Mouse (Mus musculus): ENCODE data around the gene Prm1. TPM values are rescaled to one million over a fixed set of nuclear protein-coding genes. Genes with fewer than 3 reads are reported as not detected.
A peak's percentile ranks its signal among the peaks of the same experiment; 100 is the strongest.

The Prm1 gene
- polyA plus RNA-seq, 1 experiment from 2014 or later = 0.50 TPM

GRCm38 (mm10) chr16:10838487-10839245 lies 33.0 kb upstream of the Prm1 start:
- Histone ChIP-seq H3K4me1 (peaks cover 64% of the 10 kb centered on the region), H3K9ac (no peak overlapping the region), H3K9me3 (no peaks in the 10 kb centered on the region), H3K27ac (peak overlapping the region; percentile 65), H3K4me3 (no peak overlapping the region), H3K27me3 (no peaks in the 10 kb centered on the region), H3K36me3 (no peaks in the 10 kb centered on the region), H3K4me2 (no peak overlapping the region)
- 27% methylated on average over 10 of the region's 10 CpGs for WGBS
- ATAC-seq (ENCODE audit: insufficient number of reproducible peaks, low FRiP score, low TSS enrichment, low read depth) = no peak

GRCm38 (mm10) chr16:10837903-10838302 lies 32.3 kb upstream of the Prm1 start:
- Histone ChIP-seq H3K9me3 (no peaks in the 10 kb centered on the region), H3K36me3 (no peaks in the 10 kb centered on the region), H3K27me3 (no peaks in the 10 kb centered on the region), H3K27ac (peak overlapping the region; percentile 65; the same call in 1 of the 2 replicates), H3K4me3 (no peak overlapping the region), H3K4me1 (peaks cover 59% of the 10 kb centered on the region), H3K4me2 (no peak overlapping the region), H3K9ac (no peak overlapping the region)
- ATAC-seq (ENCODE audit: insufficient number of reproducible peaks, low FRiP score, low TSS enrichment, low read depth) = no peak
- WGBS = 95% methylated on average over 1 of the region's 1 CpGs

- 88% methylated on average over 3 of the region's 3 CpGs for WGBS
- Histone ChIP-seq H3K9ac (no peak overlapping the region), H3K4me3 (no peak overlapping the region), H3K27me3 (no peaks in the 10 kb centered on the region), H3K9me3 (no peaks in the 10 kb centered on the region), H3K4me2 (no peak overlapping the region), H3K27ac (no peak overlapping the region), H3K36me3 (no peaks in the 10 kb centered on the region), H3K4me1 (peaks cover 52% of the 10 kb centered on the region)
- ATAC-seq (ENCODE audit: insufficient number of reproducible peaks, low FRiP score, low TSS enrichment, low read depth) = no peak
These were observed 31.6 kb upstream of the Prm1 start for GRCm38 (mm10) chr16:10837250-10837649.

- H3K27ac ChIP-seq = no peak overlapping the region
- H3K9ac ChIP-seq = no peak overlapping the region
- ATAC-seq (ENCODE audit: insufficient number of reproducible peaks, low FRiP score, low TSS enrichment, low read depth) = no peak
- 74% methylated on average over 3 of the region's 3 CpGs for WGBS
- H3K4me3 ChIP-seq = no peak overlapping the region
- H3K36me3 ChIP-seq = no peaks in the 10 kb centered on the region
- no peaks in the 10 kb centered on the region for H3K27me3 ChIP-seq
- H3K4me1 ChIP-seq = peaks cover 51% of the 10 kb centered on the region
- no peaks in the 10 kb centered on the region for H3K9me3 ChIP-seq
- no peak overlapping the region for H3K4me2 ChIP-seq
These were observed 30.7 kb upstream of the Prm1 start for GRCm38 (mm10) chr16:10836388-10836787.

GRCm38 (mm10) chr16:10834911-10835587 lies 29.4 kb upstream of the Prm1 start, which contains the start of gene Rmi2:
Gene Rmi2 (plus strand): TSS chr16:10835059.
- Histone ChIP-seq H3K4me1 (peaks cover 47% of the 10 kb centered on the region), H3K9ac (peak within 1 kb of the TSS; percentile 71), H3K4me3 (peak within 1 kb of the TSS; percentile 89), H3K27me3 (no peaks in the 10 kb centered on the region), H3K4me2 (peak within 1 kb of the TSS; percentile 91), H3K27ac (peak within 1 kb of the TSS; percentile 91), H3K9me3 (no peaks in the 10 kb centered on the region), H3K36me3 (no peaks in the 10 kb centered on the region)
- peak; percentile 86 for ATAC-seq (ENCODE audit: insufficient number of reproducible peaks, low FRiP score, low TSS enrichment, low read depth)
- WGBS = 1% methylated on average over 63 of the region's 69 CpGs

GRCm38 (mm10) chr16:10834542-10834910 lies 28.9 kb upstream of the Prm1 start:
- no peaks in the 10 kb centered on the region for H3K27me3 ChIP-seq
- H3K4me2 ChIP-seq = peak overlapping the region; percentile 91
- 5% methylated on average over 12 of the region's 12 CpGs for WGBS
- H3K36me3 ChIP-seq = no peaks in the 10 kb centered on the region
- no peaks in the 10 kb centered on the region for H3K9me3 ChIP-seq
- peaks cover 43% of the 10 kb centered on the region for H3K4me1 ChIP-seq
- H3K27ac ChIP-seq = peak overlapping the region; percentile 91; the same call in 1 of the 2 replicates
- H3K9ac ChIP-seq = no peak overlapping the region
- H3K4me3 ChIP-seq = peak overlapping the region; percentile 89
- ATAC-seq (ENCODE audit: insufficient number of reproducible peaks, low FRiP score, low TSS enrichment, low read depth) = no peak

GRCm38 (mm10) chr16:10828461-10828805 lies 22.8 kb upstream of the Prm1 start:
- WGBS = 30% methylated on average over 4 of the region's 4 CpGs
- no peaks in the 10 kb centered on the region for H3K9me3 ChIP-seq
- H3K4me1 ChIP-seq = peaks cover 8% of the 10 kb centered on the region
- H3K9ac ChIP-seq = no peak overlapping the region
- no peaks in the 10 kb centered on the region for H3K27me3 ChIP-seq
- ATAC-seq (ENCODE audit: insufficient number of reproducible peaks, low FRiP score, low TSS enrichment, low read depth) = no peak
- H3K27ac ChIP-seq = no peak overlapping the region
- no peaks in the 10 kb centered on the region for H3K36me3 ChIP-seq
- no peak overlapping the region for H3K4me3 ChIP-seq
- H3K4me2 ChIP-seq = no peak overlapping the region

- H3K27ac ChIP-seq = no peak overlapping the region
- no peak overlapping the region for H3K9ac ChIP-seq
These were observed 22.3 kb upstream of the Prm1 start for GRCm38 (mm10) chr16:10827766-10828460.

GRCm38 (mm10) chr16:10827269-10827668 lies 21.6 kb upstream of the Prm1 start:
- no peak overlapping the region for H3K4me3 ChIP-seq
- no peak overlapping the region for H3K4me2 ChIP-seq
- no peaks in the 10 kb centered on the region for H3K9me3 ChIP-seq
- 93% methylated on average over 9 of the region's 9 CpGs for WGBS
- ATAC-seq (ENCODE audit: insufficient number of reproducible peaks, low FRiP score, low TSS enrichment, low read depth) = no peak
- peaks cover 8% of the 10 kb centered on the region for H3K4me1 ChIP-seq
- no peak overlapping the region for H3K27ac ChIP-seq
- H3K36me3 ChIP-seq = no peaks in the 10 kb centered on the region
- H3K27me3 ChIP-seq = no peaks in the 10 kb centered on the region
- no peak overlapping the region for H3K9ac ChIP-seq

More at GRCm38 (mm10) chr16:10827766-10828460, 22.3 kb upstream of the Prm1 start:
- 78% methylated on average over 7 of the region's 7 CpGs for WGBS
- Histone ChIP-seq H3K27me3 (no peaks in the 10 kb centered on the region), H3K36me3 (no peaks in the 10 kb centered on the region), H3K4me1 (peaks cover 8% of the 10 kb centered on the region), H3K4me3 (no peak overlapping the region), H3K4me2 (no peak overlapping the region), H3K9me3 (no peaks in the 10 kb centered on the region)
- no peak for ATAC-seq (ENCODE audit: insufficient number of reproducible peaks, low FRiP score, low TSS enrichment, low read depth)

GRCm38 (mm10) chr16:10825840-10826239 lies 20.2 kb upstream of the Prm1 start:
- Histone ChIP-seq H3K36me3 (no peaks in the 10 kb centered on the region), H3K9me3 (no peaks in the 10 kb centered on the region), H3K27me3 (no peaks in the 10 kb centered on the region), H3K4me1 (peaks cover 15% of the 10 kb centered on the region), H3K4me3 (no peak overlapping the region), H3K27ac (no peak overlapping the region), H3K9ac (no peak overlapping the region), H3K4me2 (no peak overlapping the region)
- WGBS = 56% methylated on average over 4 of the region's 4 CpGs
- no peak for ATAC-seq (ENCODE audit: insufficient number of reproducible peaks, low FRiP score, low TSS enrichment, low read depth)

GRCm38 (mm10) chr16:10824536-10824935 lies 18.9 kb upstream of the Prm1 start:
- Histone ChIP-seq H3K9ac (no peak overlapping the region), H3K9me3 (no peaks in the 10 kb centered on the region), H3K27me3 (no peaks in the 10 kb centered on the region), H3K4me1 (peaks cover 15% of the 10 kb centered on the region), H3K27ac (no peak overlapping the region), H3K4me2 (no peak overlapping the region), H3K36me3 (no peaks in the 10 kb centered on the region), H3K4me3 (no peak overlapping the region)
- no peak for ATAC-seq (ENCODE audit: insufficient number of reproducible peaks, low FRiP score, low TSS enrichment, low read depth)
- WGBS = 78% methylated on average over 1 of the region's 1 CpGs

- no peak overlapping the region for H3K4me2 ChIP-seq
- no peak overlapping the region for H3K9ac ChIP-seq
- no peaks in the 10 kb centered on the region for H3K36me3 ChIP-seq
- ATAC-seq (ENCODE audit: insufficient number of reproducible peaks, low FRiP score, low TSS enrichment, low read depth) = no peak
- H3K4me1 ChIP-seq = peaks cover 15% of the 10 kb centered on the region
- H3K9me3 ChIP-seq = no peaks in the 10 kb centered on the region
- no peak overlapping the region for H3K27ac ChIP-seq
- WGBS = 51% methylated on average over 4 of the region's 4 CpGs
- H3K27me3 ChIP-seq = no peaks in the 10 kb centered on the region
- no peak overlapping the region for H3K4me3 ChIP-seq
These were observed 15.7 kb upstream of the Prm1 start for GRCm38 (mm10) chr16:10821387-10821786.

All from limb, embryonic 15.5 days (tissue).